Mouse (Mus musculus) megakaryocyte, embryonic 14.5 days (primary cell): ENCODE data around the gene Slitrk1. TPM values are rescaled to one million over a fixed set of nuclear protein-coding genes. Genes with fewer than 3 reads are reported as not detected.

ENCODE experiments used
- H3K27me3 ChIP-seq: replicated peaks from 2 replicates; pipeline ENCODE3; 2012; ENCODE audit warnings: inconsistent platforms
- H3K36me3 ChIP-seq: replicated peaks from 2 replicates; pipeline ENCODE3; 2012; ENCODE audit warnings: low read length, inconsistent platforms, mixed read lengths
- H3K4me1 ChIP-seq: 2 replicates; pipeline ENCODE4 v1.6.1; 2012; ENCODE audit warnings: inconsistent platforms
- H3K4me3 ChIP-seq: replicated peaks from 2 replicates; pipeline ENCODE3; 2012; ENCODE audit warnings: moderate library complexity, mild to moderate bottlenecking, inconsistent platforms
- H3K9me3 ChIP-seq: 2 replicates; pipeline ENCODE4 v1.6.1; 2012; ENCODE audit warnings: inconsistent platforms
- FLI1 ChIP-seq: IDR thresholded peaks from 2 replicates; pipeline ENCODE4 v1.6.1; 2012; ENCODE audit warnings: low read length, inconsistent platforms, mixed read lengths
- GATA1 ChIP-seq: IDR thresholded peaks from 3 replicates; pipeline ENCODE4 v1.6.1; 2012; ENCODE audit warnings: mixed read lengths, low read length, inconsistent platforms, borderline replicate concordance
- polyA plus RNA-seq: library from polyadenylated mRNA; stranded (reverse); fragments of >175 nt; gene quantifications from 2 replicates; pipeline ENCODE4 v1.2.3, GENCODE M21; 2012; ENCODE audit warnings: low replicate concordance; ENCODE audit not compliant: insufficient read depth

The Slitrk1 gene
- polyA plus RNA-seq, 1 experiment, result not detected

DNA sequence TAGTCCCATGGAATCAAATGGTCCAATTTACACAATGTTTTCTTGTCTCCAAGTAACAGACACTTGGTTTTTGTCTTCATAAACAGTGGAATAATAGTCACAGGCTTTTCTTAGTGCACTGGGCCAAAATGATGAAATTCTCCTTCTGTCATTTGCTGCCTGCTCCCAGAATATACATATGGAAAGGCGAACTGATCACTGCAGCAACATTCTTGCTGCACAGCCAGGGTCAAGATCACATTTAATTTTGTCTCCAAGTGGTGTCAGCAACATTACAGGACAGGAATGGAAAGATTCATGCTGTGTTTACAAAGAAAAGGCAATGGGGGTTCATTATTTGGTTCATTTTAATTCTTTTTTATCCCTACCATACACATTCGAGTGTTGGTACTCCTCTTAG, 18.5 kb downstream of the Slitrk1 start:
- TF ChIP-seq GATA1 (no peak), FLI1 (no peak)
- H3K9me3 ChIP-seq, result no peaks in the 10 kb centered on the region
- H3K4me3 ChIP-seq, result no peak overlapping the region
- no peaks in the 10 kb centered on the region for H3K27me3 ChIP-seq
- H3K36me3 ChIP-seq, result no peaks in the 10 kb centered on the region
- H3K4me1 ChIP-seq, result no peaks in the 10 kb centered on the region

DNA sequence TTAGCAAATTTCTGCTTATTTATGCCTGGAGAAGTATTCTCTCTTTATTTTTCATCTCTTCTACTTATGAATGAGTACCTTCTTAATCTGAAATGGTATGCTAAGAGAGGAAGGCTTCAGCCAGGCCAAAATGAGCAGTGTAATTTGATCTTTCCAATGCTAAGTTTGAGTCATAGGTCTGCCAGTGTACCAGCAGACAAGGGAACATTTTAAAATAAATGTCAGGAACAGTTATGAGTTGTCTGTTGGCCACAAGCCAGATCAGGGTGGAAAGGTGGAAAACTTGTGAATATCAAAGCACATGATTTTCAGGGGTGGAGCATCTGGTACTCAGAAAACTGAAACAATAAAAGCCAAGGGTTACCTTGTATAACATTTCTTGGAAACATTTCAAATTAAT, 46.1 kb downstream of the Slitrk1 start:
- no peak for TF ChIP-seq FLI1
- no peak for TF ChIP-seq GATA1
- H3K27me3 ChIP-seq, result no peaks in the 10 kb centered on the region
- no peaks in the 10 kb centered on the region for H3K4me1 ChIP-seq
- H3K36me3 ChIP-seq, result no peaks in the 10 kb centered on the region
- H3K4me3 ChIP-seq, result no peak overlapping the region
- no peaks in the 10 kb centered on the region for H3K9me3 ChIP-seq

DNA sequence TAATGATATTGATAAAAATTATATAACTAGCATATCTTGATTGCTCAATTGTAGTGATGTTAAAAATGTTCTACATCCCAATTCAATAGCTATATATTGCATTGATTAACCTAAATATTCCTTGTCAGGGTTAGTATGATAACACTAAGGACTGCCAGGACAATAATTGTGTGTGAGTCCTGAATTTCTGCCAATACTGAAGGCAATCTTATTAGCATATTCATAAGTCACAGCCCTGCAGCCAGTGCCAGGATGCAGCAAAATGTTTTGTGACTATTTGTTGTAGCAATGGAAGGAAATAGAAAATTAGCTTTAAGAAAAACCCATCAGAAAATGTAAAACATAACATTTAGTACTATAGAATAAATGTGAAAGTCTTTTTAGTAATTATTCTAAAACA, 49.3 kb downstream of the Slitrk1 start:
- no peaks in the 10 kb centered on the region for H3K27me3 ChIP-seq
- H3K4me1 ChIP-seq, result no peaks in the 10 kb centered on the region
- no peaks in the 10 kb centered on the region for H3K36me3 ChIP-seq
- TF ChIP-seq FLI1 (no peak), GATA1 (no peak)
- no peaks in the 10 kb centered on the region for H3K9me3 ChIP-seq
- H3K4me3 ChIP-seq, result no peak overlapping the region

DNA sequence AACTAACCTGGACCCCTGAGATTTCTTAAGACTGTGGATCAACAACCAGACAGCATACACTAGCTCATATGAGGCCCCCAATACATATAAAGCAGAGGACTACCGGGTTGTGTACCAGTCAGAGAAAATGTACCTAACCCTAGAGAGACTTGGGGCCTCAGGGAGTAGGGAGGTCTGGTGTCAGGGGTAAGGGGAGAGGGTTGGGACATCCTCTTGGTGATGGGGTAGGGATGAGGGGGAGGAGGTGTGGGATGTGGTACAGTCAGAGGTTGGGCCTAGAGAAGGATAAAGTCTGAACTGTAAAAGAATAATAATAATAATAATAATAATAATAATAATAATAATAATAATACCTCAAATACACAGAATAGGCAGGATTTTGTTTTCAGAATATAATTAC, 54.6 kb downstream of the Slitrk1 start:
- Histone ChIP-seq H3K36me3 (no peaks in the 10 kb centered on the region), H3K27me3 (no peaks in the 10 kb centered on the region)
- no peak for TF ChIP-seq FLI1
- no peak for TF ChIP-seq GATA1

More for the DNA sequence above, 54.6 kb downstream of the Slitrk1 start:
- Histone ChIP-seq H3K4me1 (no peaks in the 10 kb centered on the region), H3K9me3 (no peaks in the 10 kb centered on the region), H3K4me3 (no peak overlapping the region)
